Mouse (Mus musculus): ENCODE measurements around the gene Auts2.

The Auts2 gene

GRCm38 (mm10) chr5:131806350-131806749 lies 736.8 kb downstream of the Auts2 start:
- DNase-seq (ENCODE audit: low spot score in 2 of 2): no peak

GRCm38 (mm10) chr5:131805277-131805676 lies 737.9 kb downstream of the Auts2 start:
- DNase-seq (ENCODE audit: low spot score in 2 of 2): no peak

- no peak for DNase-seq (ENCODE audit: low spot score in 2 of 2)
Observed at GRCm38 (mm10) chr5:131803609-131804008, 739.5 kb downstream of the Auts2 start.

- DNase-seq (ENCODE audit: low spot score in 2 of 2): no peak
Observed at GRCm38 (mm10) chr5:131802340-131803036, 740.7 kb downstream of the Auts2 start.

- DNase-seq (ENCODE audit: low spot score in 2 of 2): no peak
Observed at GRCm38 (mm10) chr5:131801924-131802323, 741.2 kb downstream of the Auts2 start.

GRCm38 (mm10) chr5:131798373-131798772 lies 744.8 kb downstream of the Auts2 start:
- DNase-seq (ENCODE audit: low spot score in 2 of 2): no peak

GRCm38 (mm10) chr5:131797044-131797443 lies 746.1 kb downstream of the Auts2 start:
- DNase-seq (ENCODE audit: low spot score in 2 of 2): no peak

- peak; percentile 61 to 68 for DNase-seq (ENCODE audit: low spot score in 2 of 2)
Observed at GRCm38 (mm10) chr5:131794411-131795133, 748.6 kb downstream of the Auts2 start.

GRCm38 (mm10) chr5:131789601-131790000 lies 753.5 kb downstream of the Auts2 start:
- DNase-seq (ENCODE audit: low spot score in 2 of 2): no peak

GRCm38 (mm10) chr5:131788008-131788407 lies 755.1 kb downstream of the Auts2 start:
- DNase-seq (ENCODE audit: low spot score in 2 of 2): no peak

GRCm38 (mm10) chr5:131783241-131783640 lies 759.9 kb downstream of the Auts2 start:
- DNase-seq (ENCODE audit: low spot score in 2 of 2): no peak

GRCm38 (mm10) chr5:131781063-131781462 lies 762.1 kb downstream of the Auts2 start:
- DNase-seq (ENCODE audit: low spot score in 2 of 2): no peak

GRCm38 (mm10) chr5:131779171-131779570 lies 764.0 kb downstream of the Auts2 start:
- DNase-seq (ENCODE audit: low spot score in 2 of 2): no peak

- no peak for DNase-seq (ENCODE audit: low spot score in 2 of 2)
Observed at GRCm38 (mm10) chr5:131775672-131776071, 767.5 kb downstream of the Auts2 start.

GRCm38 (mm10) chr5:131775222-131775621 lies 767.9 kb downstream of the Auts2 start:
- peak in 1 of 2 experiments; percentile 26 for DNase-seq (ENCODE audit: low spot score in 2 of 2)

- no peak for DNase-seq (ENCODE audit: low spot score in 2 of 2)
Observed at GRCm38 (mm10) chr5:131774792-131775191, 768.4 kb downstream of the Auts2 start.

- no peak for DNase-seq (ENCODE audit: low spot score in 2 of 2)
Observed at GRCm38 (mm10) chr5:131772616-131773015, 770.5 kb downstream of the Auts2 start.

GRCm38 (mm10) chr5:131769273-131769672 lies 773.9 kb downstream of the Auts2 start:
- no peak for DNase-seq (ENCODE audit: low spot score in 2 of 2)

GRCm38 (mm10) chr5:131767699-131768264 lies 775.4 kb downstream of the Auts2 start:
- DNase-seq (ENCODE audit: low spot score in 2 of 2): no peak

- DNase-seq (ENCODE audit: low spot score in 2 of 2): peak; percentile 33 to 51
Observed at GRCm38 (mm10) chr5:131767176-131767575, 776.0 kb downstream of the Auts2 start.

GRCm38 (mm10) chr5:131759432-131759831 lies 783.7 kb downstream of the Auts2 start:
- DNase-seq (ENCODE audit: low spot score in 2 of 2): no peak

GRCm38 (mm10) chr5:131750330-131750729 lies 792.8 kb downstream of the Auts2 start:
- DNase-seq (ENCODE audit: low spot score in 2 of 2): no peak

- DNase-seq (ENCODE audit: low spot score in 2 of 2): no peak
Observed at GRCm38 (mm10) chr5:131749211-131749610, 793.9 kb downstream of the Auts2 start.

All from frontal cortex, postnatal 10 days (tissue).